Mouse (Mus musculus) CH12.LX (cell line): ENCODE results near the gene Tank. TPM values are rescaled to one million over a fixed set of nuclear protein-coding genes. Genes with fewer than 3 reads are reported as not detected.

ENCODE experiments used
- DNase-seq: peaks from one replicate; pipeline ENCODE4 v3.0.0-alpha.2; 2013; ENCODE audit errors: extremely low read depth
- H3K27ac ChIP-seq: 2 replicates; pipeline ENCODE4 v1.5.1; 2012; ENCODE audit warnings: low read depth, mild to moderate bottlenecking, control low read depth, moderate library complexity; ENCODE audit not compliant: insufficient read depth
- H3K27me3 ChIP-seq: replicated peaks from 2 replicates; pipeline ENCODE3; 2012; ENCODE audit warnings: inconsistent platforms
- H3K36me3 ChIP-seq, 2 experiments: replicated peaks in 1 of 2; 2 replicates each; pipeline versions ENCODE3 to v1.6.1; 2012; ENCODE audit warnings: inconsistent platforms in 1 of 2, low read length in 1 of 2, mild to moderate bottlenecking in 1 of 2, mixed read lengths in 1 of 2, moderate library complexity in 1 of 2; ENCODE audit not compliant: control insufficient read depth in 1 of 2, insufficient read depth in 1 of 2
- H3K4me1 ChIP-seq, 2 experiments: 2 replicates each; pipeline ENCODE4 v1.6.1; 2012; ENCODE audit warnings: inconsistent platforms in 1 of 2, moderate library complexity in 1 of 2; ENCODE audit not compliant: insufficient read depth in 2 of 2, control insufficient read depth in 1 of 2
- H3K4me2 ChIP-seq: 2 replicates; pipeline ENCODE4 v1.6.1; 2012; ENCODE audit warnings: low read depth, mild to moderate bottlenecking, control low read depth; ENCODE audit not compliant: poor library complexity, insufficient read depth, severe bottlenecking
- H3K4me3 ChIP-seq, 3 experiments: fragments of 150-350 bp in 1 of 3; sonication (generic) in 1 of 3; replicated peaks in 1 of 3; 2 replicates each; pipeline versions ENCODE3 to v1.5.1; 2011 to 2012; ENCODE audit warnings: low read depth in 2 of 3, low read length in 2 of 3, mild to moderate bottlenecking in 2 of 3, moderate library complexity in 2 of 3, control low read depth in 1 of 3, improper control_type of control experiment in 1 of 3, inconsistent platforms in 1 of 3, mixed read lengths in 1 of 3; ENCODE audit not compliant: poor library complexity in 1 of 3
- H3K79me2 ChIP-seq: replicated peaks from 2 replicates; pipeline ENCODE4 v1.6.1; 2012; ENCODE audit warnings: mild to moderate bottlenecking, moderate library complexity; ENCODE audit not compliant: control insufficient read depth, poor library complexity, insufficient read depth, severe bottlenecking; ENCODE audit errors: extremely low read depth
- H3K9ac ChIP-seq: 2 replicates; pipeline ENCODE4 v1.6.1; 2012; ENCODE audit warnings: low read depth, mild to moderate bottlenecking, control low read depth, moderate library complexity; ENCODE audit not compliant: insufficient read depth
- H3K9me3 ChIP-seq: replicated peaks from 2 replicates; pipeline ENCODE3; 2012; ENCODE audit warnings: low read length, inconsistent platforms, mixed read lengths
- BHLHE40 ChIP-seq: IDR thresholded peaks from 2 replicates; pipeline ENCODE4 v1.6.1; 2011; ENCODE audit warnings: mild to moderate bottlenecking, low read depth, low read length, improper control_type of control experiment
- CTCF ChIP-seq, 2 experiments: IDR thresholded peaks in 1 of 2; conservative IDR thresholded peaks in 1 of 2; 2 replicates each; pipeline ENCODE4 v1.5.1; 2011 to 2012; ENCODE audit warnings: low read depth in 2 of 2, low read length in 2 of 2, improper control_type of control experiment in 1 of 2, inconsistent platforms in 1 of 2, mild to moderate bottlenecking in 1 of 2, moderate library complexity in 1 of 2
- E2F4 ChIP-seq: IDR thresholded peaks from 2 replicates; pipeline ENCODE4 v1.6.1; 2011; ENCODE audit warnings: low read depth, low read length, improper control_type of control experiment; ENCODE audit not compliant: insufficient replicate concordance
- ETS1 ChIP-seq: conservative IDR thresholded peaks from 2 replicates; pipeline ENCODE4 v1.6.1; 2012; ENCODE audit warnings: low read depth, mild to moderate bottlenecking, inconsistent platforms, low read length, improper control_type of control experiment, moderate library complexity
- JUND ChIP-seq: conservative IDR thresholded peaks from 2 replicates; pipeline ENCODE4 v1.6.1; 2011; ENCODE audit warnings: low read depth, low read length, improper control_type of control experiment
- KAT2A ChIP-seq: IDR thresholded peaks from 2 replicates; pipeline ENCODE4 v1.6.1; 2012; ENCODE audit warnings: low read length, improper control_type of control experiment, inconsistent platforms; ENCODE audit not compliant: insufficient replicate concordance
- MAFK ChIP-seq: IDR thresholded peaks from 2 replicates; pipeline ENCODE4 v1.6.1; 2011; ENCODE audit warnings: low read length, improper control_type of control experiment; ENCODE audit not compliant: insufficient replicate concordance
- MAX ChIP-seq: IDR thresholded peaks from 2 replicates; pipeline ENCODE4 v1.6.1; 2011; ENCODE audit warnings: low read length, improper control_type of control experiment
- MEF2A ChIP-seq: IDR thresholded peaks from 2 replicates; pipeline ENCODE4 v1.6.1; 2014; ENCODE audit warnings: low read depth, mild to moderate bottlenecking, inconsistent platforms, low read length, improper control_type of control experiment, borderline replicate concordance
- NELFE ChIP-seq: IDR thresholded peaks from 2 replicates; pipeline ENCODE4 v1.6.1; 2011; ENCODE audit warnings: low read depth, low read length, improper control_type of control experiment
- NRF1 ChIP-seq: IDR thresholded peaks from 2 replicates; pipeline ENCODE4 v1.6.1; 2014; ENCODE audit warnings: low read depth, mild to moderate bottlenecking, inconsistent platforms, low read length, improper control_type of control experiment, moderate library complexity
- PAX5 ChIP-seq: IDR thresholded peaks from 2 replicates; pipeline ENCODE4 v1.6.1; 2012; ENCODE audit warnings: low read length, inconsistent platforms, mixed read lengths
- POLR2AphosphoS2 ChIP-seq: IDR thresholded peaks from 2 replicates; pipeline ENCODE4 v1.6.1; 2011; ENCODE audit warnings: low read depth, low read length, improper control_type of control experiment
- RAD21 ChIP-seq: IDR thresholded peaks from 2 replicates; pipeline ENCODE4 v1.6.1; 2011; ENCODE audit warnings: low read depth, mild to moderate bottlenecking, low read length, improper control_type of control experiment, moderate library complexity
- RCOR1 ChIP-seq: conservative IDR thresholded peaks from 2 replicates; pipeline ENCODE4 v1.6.1; 2012; ENCODE audit warnings: low read depth, mild to moderate bottlenecking, inconsistent platforms, low read length, improper control_type of control experiment
- SIN3A ChIP-seq: IDR thresholded peaks from 2 replicates; pipeline ENCODE4 v1.6.1; 2012; ENCODE audit warnings: low read length, improper control_type of control experiment, inconsistent platforms
- TBP ChIP-seq: conservative IDR thresholded peaks from 2 replicates; pipeline ENCODE4 v1.6.1; 2011; ENCODE audit warnings: low read depth, low read length, improper control_type of control experiment
- UBTF ChIP-seq: IDR thresholded peaks from 2 replicates; pipeline ENCODE4 v1.6.1; 2012; ENCODE audit warnings: low read depth, mild to moderate bottlenecking, inconsistent platforms, low read length, improper control_type of control experiment, moderate library complexity
- ZKSCAN1 ChIP-seq: IDR thresholded peaks from 2 replicates; pipeline ENCODE4 v1.6.1; 2012; ENCODE audit warnings: low read depth, inconsistent platforms, low read length, improper control_type of control experiment, borderline replicate concordance
- dilution Hi-C: fragments of 300-500 bp; cut with MboI; formaldehyde crosslinking; loops from 2 replicates; pipeline ENCODE4 v1.14.3; 2020; ENCODE audit warnings: low sequenced_read_pairs; ENCODE audit not compliant: extremely low pct_unique_long_range_greater_than_20kb, extremely low pct_ligation_motif_present
- in situ Hi-C: fragments of 300-500 bp; cut with MboI; formaldehyde crosslinking; loops from 3 replicates; pipeline ENCODE4 v1.14.3; 2019; ENCODE audit warnings: low sequenced_read_pairs, low pct_ligation_motif_present, low pct_unique_long_range_greater_than_20kb, mixed read lengths
- polyA plus RNA-seq: library from polyadenylated mRNA; unstranded; fragments of >175 nt; gene quantifications from 2 replicates; pipeline ENCODE4 v1.2.1, GENCODE M21; 2012; ENCODE audit warnings: low read depth; ENCODE audit not compliant: insufficient read length
- total RNA-seq, 2 experiments: library from RNA; depleted of rRNA; stranded (reverse); fragments of 300-350 nt in 1 of 2; fragments of >200 nt in 1 of 2; gene quantifications; 2 replicates each; pipeline ENCODE4 v1.2.3; 2012 to 2014

Gene Tank
- total and polyA plus RNA-seq, 3 experiments = 45.7 to 152 (median 68.7) TPM

DNA sequence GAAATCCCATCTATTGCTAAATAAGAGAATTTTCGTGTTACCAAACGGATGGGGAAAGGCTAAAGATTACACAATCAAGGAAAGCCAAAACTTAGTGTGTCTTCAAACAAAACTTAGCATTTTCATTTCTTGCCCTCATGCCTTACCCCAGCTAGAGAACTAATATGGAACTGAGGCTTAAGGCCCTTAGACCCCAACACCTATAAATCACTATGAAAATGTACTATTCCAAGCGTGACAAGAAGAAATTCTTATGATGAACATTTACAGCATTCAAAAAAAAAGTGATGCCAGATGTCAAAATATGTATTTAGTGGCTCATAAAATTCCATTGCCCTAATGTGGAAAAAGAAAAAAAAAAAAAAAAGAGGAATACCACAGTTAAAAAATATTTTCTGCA lies 32.7 kb upstream of the Tank start:
- Histone ChIP-seq H3K36me3 (no peaks in the 10 kb centered on the region), H3K4me1 (no peaks in the 10 kb centered on the region), H3K4me3 (no peak overlapping the region), H3K9me3 (no peaks in the 10 kb centered on the region), H3K27ac (no peak overlapping the region), H3K9ac (no peak overlapping the region), H3K79me2 (no peaks in the 10 kb centered on the region), H3K27me3 (no peaks in the 10 kb centered on the region), H3K4me2 (no peak overlapping the region)
- dilution Hi-C loops (no loop called here), in situ Hi-C loops (no loop called here)
- no peak for DNase-seq
- TF ChIP-seq MAX (no peak), RCOR1 (no peak), ETS1 (no peak), KAT2A (no peak), NELFE (no peak), POLR2AphosphoS2 (no peak), MAFK (no peak), BHLHE40 (no peak), CTCF (conservative IDR thresholded peaks at IDR 0.05 in 1 of 2, IDR thresholded peaks at IDR 0.05 in 1 of 2; ENCODE audit: low read depth in 2 of 2, low read length in 2 of 2) (no peak)

DNA sequence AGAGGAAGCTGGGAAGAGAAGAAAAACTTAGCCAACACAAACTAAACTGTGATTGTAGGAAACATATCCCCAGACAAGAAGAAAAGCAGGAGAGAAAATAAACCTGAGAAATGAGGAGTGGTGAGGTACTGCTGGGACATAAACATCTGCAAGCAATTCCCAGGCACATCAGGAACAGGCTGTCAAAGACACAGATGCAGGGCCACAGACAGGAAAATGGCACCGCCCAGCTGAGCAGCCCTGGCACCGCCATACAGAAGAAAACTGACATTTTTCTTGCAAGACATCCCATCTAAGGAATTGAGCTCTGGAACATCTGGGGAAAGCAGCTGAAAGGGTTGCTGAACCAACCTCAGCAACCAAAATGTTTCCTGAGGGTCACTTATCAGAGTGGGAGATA lies 30.4 kb upstream of the Tank start:
- TF ChIP-seq NRF1 (no peak), SIN3A (no peak), BHLHE40 (no peak), ZKSCAN1 (no peak), MAFK (no peak), MEF2A (no peak), PAX5 (no peak), UBTF (no peak), TBP (no peak), E2F4 (no peak), KAT2A (no peak), RAD21 (no peak), JUND (no peak)
- in situ Hi-C loops (no loop called here), dilution Hi-C loops (no loop called here)
- Histone ChIP-seq H3K27ac (no peak overlapping the region), H3K79me2 (no peaks in the 10 kb centered on the region), H3K9me3 (no peaks in the 10 kb centered on the region), H3K9ac (no peak overlapping the region), H3K4me2 (no peak overlapping the region), H3K4me3 (no peak overlapping the region), H3K27me3 (no peaks in the 10 kb centered on the region), H3K4me1 (no peaks in the 10 kb centered on the region), H3K36me3 (no peaks in the 10 kb centered on the region)
- DNase-seq = no peak
